Mouse (Mus musculus): ENCODE results near the gene Ifngr2.

The Ifngr2 gene

DNA sequence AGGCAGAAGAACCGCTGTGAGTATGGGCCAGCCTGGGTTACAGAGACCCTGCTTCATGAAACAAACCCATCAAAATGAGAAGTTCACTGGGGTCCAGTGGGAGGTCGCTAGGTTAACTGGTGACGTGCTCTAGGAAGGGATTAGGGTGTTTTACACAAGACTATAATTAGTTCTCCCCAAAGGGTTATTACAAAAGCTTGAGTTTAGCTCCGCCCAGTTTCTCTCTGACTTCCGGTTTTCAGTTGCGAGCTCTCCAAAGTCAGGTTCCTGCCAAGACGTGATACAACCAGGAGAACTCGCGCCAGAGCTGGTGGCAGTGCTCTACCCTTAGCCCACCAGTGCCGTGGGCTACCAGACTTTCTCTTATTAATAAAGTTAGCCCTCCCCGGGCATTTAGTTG is 64.4 kb downstream of the Ifngr2 start:
- DNase-seq = no peak

DNA sequence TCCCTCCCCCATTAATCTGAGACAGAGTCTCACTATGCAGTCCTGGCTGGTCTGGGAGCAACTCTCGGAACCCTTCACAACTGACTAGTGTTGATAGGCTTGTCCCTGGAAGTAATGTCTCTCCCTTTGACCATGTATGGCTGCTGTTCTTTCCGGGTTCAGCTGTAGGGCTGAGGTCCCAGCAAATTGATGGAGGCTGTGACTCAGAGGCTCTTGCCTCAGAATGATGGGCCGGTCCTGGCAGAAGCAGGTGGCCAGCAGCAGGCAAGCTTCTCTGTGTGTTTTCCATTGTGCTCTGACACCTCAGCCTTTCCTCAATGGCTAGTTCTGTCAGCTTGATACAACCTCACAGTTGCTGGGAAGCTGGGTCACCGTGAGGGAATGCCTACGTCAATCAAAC is 65.7 kb downstream of the Ifngr2 start:
- DNase-seq = no peak

DNA sequence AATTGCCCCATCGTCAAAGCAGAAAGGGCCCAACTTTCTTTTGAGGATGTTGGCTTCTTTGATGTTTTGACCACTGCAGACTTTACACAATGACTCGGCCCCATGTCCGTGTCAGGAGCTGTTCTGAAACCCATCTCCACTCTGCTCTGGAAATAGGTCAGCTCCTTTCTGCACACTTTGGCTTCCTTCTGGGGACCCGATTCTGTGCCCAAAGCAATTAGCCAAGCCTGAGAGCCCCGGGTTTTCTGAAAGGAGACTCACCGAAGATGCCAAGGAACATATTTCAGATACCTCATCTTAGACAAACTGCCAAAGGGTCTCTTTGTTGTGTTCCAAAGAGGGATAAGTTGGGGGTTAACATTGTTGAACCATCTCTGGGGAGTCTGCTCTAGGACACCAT is 67.7 kb downstream of the Ifngr2 start:
- no peak for DNase-seq
